Mouse (Mus musculus): ENCODE data around the gene Xab2.
"Not testable (repeated sequence)": the region's sequence is repeated elsewhere in the genome, so short reads cannot be mapped to it uniquely, and the experiment has no call there.

Gene Xab2

DNA sequence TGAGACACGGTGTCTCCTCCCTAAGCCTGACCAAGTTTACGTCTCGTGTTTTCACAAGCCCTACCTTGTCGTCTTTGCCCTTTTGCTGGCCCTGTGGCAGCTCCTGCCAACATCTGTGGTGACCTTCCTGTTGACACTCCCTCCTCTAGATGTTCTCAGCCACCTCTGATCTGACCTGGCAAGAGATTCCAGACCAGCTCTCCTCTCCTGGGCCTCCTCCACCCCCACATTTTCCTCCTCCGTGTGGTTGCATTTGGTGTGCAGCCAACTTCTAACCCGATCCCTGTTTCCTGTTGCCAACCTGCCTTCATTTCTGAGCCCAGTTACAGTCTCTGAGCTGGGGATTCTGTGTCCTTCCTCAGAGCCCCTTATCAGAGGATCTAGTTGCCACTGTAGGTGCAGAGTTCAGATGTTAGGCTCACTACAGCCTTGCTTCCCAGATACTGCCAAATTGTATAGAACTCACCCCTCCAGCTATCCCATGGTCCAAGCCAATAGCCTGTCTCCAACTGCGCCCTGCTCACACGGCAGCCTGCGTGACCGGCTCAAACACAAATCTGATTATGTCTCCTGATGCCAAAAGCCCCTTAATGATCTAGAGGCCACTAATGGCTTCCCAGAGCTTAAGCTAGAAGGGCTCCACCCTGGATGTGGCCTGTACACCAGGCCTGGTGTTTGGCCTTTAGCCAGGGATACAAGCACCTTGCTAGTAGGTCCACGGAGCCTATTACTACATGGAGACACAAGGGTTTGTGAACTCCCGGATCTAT is 11.9 kb downstream of the Xab2 start:
- peak; percentile 41 for DNase-seq (ENCODE audit: low read depth, low spot score)

DNA sequence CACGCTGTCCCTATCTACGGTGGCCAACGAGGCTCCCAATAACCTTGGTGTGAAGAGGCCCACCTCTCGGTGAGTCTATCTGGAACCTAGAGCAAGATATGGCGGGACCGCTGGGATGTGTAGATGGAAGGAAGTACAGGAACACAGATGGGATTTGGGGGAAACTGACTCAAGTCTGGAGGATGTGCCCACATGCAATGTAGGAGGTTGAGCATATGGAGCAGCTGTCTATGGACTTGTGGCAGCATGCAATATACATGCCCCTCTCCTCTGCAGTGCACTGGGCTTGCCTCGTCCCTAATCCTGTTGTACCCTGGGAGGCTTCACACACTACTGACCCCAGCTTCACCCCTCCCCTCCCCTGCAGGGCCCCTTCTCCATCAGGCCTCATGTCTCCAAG is 13.3 kb downstream of the Xab2 start:
- peak; percentile 70 for DNase-seq (ENCODE audit: low read depth, low spot score)

DNA sequence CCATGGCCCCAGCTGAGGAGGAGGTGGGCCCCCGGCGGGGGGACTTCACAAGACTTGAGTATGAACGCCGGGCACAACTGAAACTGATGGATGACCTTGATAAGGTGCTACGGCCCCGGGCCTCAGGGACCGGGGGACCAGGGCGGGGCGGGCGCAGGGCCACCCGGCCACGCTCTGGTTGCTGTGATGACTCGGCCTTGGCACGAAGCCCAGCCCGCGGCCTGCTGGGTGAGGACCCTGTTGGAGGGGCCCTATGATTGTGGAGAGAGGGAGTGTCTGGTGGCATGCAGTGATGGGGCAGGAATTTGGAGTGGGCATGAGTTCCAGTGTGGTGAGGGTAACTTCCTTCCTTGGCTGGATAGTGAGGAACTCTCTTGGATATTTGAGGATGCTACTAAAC is 14.5 kb downstream of the Xab2 start:
- DNase-seq (ENCODE audit: low read depth, low spot score): no peak

DNA sequence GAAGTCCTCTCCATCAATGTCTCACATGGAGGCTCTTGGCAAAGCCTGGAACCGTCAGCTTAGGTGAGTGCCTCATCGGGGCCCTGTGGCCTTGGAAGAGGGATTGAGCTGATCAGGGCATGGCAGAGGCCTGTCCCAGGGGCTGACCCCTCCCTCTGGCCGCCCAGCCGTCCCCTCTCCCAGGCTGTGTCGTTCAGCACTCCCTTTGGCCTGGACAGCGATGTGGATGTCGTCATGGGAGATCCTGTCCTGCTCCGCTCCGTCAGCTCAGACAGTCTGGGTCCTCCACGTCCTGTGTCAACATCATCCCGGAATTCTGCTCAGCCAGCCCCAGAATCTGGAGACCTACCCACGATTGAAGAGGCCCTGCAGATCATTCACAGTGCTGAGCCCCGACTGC is 17.7 kb downstream of the Xab2 start:
- no peak for DNase-seq (ENCODE audit: low read depth, low spot score)

DNA sequence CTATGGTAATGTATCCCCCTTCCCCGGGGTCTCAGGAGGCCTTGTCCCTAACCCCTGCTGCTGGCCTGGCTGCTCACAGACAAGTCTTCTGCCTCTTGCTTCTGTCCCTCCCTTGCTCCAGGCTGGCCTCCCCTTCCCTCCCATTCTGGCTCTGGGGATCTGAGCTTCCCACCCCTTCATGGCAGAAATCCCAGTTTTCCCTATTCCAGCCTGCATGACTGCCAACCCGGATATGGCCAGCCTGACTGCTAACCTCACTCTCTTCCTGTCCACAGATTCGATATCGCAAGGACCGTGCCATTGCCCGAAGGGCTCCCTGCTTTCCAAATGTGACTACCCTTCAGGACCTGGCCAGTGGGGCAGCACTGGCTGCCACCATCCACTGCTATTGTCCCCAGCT is 20.7 kb downstream of the Xab2 start:
- DNase-seq (ENCODE audit: low read depth, low spot score): no peak

DNA sequence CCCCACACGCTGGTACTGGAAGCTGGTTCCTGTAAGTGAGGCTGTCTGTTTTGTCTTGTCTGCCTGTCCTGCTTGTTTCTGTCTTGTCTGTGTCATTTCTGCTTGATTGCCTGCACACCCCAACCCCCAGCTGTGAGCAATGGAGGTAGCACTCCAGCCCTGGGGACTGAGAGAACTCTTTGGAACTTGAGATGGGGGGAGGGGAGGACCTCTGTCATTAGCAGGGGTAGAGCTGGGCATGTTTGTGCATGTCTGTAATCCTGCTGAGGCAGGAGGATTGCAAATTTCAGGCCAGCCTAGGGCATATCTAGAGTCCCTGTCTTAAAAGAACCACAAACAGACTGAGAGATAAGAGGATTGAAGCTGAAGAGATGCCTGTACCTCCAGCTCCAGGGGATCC is 21.9 kb downstream of the Xab2 start:
- no peak for DNase-seq (ENCODE audit: low read depth, low spot score)

DNA sequence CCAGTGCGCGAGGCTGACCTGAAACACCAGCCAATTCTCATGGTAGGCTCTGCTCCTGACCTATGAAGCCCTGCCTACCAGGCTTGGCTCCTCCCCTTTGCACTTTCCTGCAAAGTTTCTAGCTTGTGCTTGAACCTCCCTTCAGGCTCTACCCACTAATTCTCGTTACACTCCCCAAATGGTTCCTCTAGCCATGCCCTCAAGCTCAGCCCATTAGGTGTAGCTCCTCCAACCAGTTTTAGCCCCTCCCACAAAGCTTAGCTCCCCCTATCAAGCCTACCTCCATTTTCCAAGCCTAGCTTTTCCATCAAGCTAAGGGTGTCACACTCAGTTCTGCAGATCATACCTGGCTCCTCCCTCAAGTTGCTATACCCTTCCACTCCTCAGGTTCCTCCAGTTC is 23.1 kb downstream of the Xab2 start:
- DNase-seq (ENCODE audit: low read depth, low spot score): no peak

DNA sequence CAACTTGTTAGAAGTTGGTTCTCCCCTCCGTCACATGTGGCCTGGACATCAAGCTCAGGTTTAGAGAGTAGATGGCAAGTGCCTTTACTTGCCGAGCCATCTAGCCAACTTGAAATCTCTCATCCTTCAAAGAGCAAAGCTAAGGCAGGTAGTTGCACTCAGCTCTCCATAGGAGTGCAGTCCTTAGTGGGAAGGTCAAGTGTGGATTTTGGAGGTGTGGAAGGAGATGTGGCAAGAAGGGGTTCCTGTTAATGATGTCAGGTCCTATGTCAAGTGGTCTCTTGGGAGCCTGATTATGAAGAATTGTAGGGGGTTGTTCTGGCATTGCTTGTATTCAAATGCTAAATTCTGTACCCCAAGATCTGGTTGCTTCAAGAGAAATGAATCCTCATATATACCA is 26.6 kb downstream of the Xab2 start:
- DNase-seq (ENCODE audit: low read depth, low spot score): no peak

DNA sequence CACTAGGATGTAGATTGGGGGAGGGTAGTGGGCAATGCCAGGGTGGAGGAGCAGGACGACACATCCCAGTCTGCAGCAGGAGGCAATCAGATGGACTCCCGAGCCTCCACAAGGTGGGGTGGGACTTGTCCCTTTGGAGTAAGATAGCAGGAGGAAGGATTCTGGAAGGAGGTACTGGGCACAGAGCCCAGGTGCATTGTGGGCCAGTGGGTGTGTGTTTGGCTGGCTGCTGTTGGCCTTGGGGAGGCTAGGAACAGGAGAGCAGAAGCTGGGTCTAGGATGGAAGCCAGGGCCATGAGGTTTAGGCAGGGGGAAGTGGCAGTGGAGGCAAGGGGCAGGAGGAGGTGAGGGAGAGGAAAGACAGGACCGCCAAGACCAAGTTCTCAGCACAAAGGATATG is 27.6 kb downstream of the Xab2 start:
- peak; percentile 54 for DNase-seq (ENCODE audit: low read depth, low spot score)

DNA sequence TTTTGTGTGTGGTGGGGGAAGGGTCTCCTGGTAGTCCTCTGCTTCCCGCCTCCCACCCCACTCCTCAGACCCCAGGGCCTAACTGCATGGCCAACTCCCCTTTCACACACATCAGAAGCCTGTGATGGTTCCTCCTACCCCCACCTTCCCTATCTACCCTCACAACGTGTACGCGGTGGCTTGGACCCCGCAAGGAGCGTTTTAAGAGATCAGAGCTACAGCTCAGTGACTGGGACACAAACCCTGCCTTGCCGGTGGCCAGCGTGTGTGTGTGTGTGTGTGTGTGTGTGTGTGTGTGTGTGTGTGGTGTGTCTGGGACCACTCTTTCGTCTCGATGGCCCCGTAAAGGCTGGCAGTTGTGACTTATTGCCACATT is 32.9 kb downstream of the Xab2 start:
- no peak for DNase-seq (ENCODE audit: low read depth, low spot score)

DNA sequence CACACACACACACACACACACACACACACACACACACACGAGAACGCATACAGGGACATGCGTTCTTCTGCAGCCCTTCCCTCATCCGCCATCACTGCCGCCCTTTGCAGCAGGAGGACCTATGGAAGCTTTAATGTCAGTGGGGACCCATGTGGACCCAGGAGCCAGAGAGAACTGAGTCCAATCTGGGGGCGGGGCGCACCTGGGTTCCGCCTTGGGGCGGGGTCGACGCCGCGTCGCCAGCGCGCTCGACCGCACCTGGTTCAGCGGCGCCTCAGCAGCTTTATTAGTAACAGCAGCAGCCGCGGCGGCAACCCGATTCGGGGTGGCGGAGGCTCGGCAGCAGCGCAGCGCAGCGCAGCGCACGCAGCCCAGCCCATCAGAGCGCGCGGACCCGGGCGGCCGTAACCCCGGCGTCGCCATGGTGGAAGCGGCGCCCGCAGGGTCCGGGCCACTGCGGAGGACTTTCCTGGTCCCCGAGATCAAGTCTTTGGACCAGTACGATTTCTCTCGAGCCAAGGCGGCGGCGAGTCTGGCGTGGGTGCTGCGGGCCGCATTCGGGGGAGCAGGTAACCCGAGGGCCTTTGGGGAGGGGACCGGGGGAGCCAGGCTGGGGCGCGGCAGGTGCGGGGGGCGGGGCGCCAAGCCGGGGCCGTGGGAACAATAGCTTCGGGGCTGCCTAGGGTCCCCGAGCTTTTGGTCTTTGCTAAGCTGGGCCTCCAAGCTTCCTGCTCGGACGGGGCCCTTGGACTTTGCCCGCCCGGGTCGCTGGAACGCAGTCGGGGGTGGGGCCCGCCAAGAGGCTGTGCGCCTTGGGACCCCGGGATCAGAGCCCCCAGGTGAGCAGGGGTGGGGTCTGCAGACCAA is 33.5 kb downstream of the Xab2 start:
- DNase-seq (ENCODE audit: low read depth, low spot score): peak; percentile 84

DNA sequence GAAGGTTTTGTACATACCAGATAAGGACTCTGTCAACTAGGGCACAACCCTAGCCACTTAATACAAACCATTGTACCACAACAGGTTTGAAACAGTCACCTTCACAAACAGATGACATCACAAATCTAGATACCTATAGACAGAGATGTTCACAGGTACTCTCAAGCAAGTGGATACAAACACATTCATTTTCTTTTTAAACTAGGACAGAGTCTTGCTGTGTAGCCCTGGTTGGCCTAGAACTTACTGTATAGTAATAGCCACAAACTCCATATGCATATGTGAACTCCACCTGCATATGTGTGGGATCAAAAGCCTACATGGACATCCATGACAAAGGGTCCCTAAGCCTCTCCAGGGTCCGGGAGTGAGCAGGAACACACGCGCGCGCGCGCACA is 34.1 kb downstream of the Xab2 start, which contains the start of gene Camsap3:
Gene Camsap3, plus strand, starts transcription at position 301 of the 398 bp plus-strand sequence.
- DNase-seq (ENCODE audit: low read depth, low spot score): no peak

DNA sequence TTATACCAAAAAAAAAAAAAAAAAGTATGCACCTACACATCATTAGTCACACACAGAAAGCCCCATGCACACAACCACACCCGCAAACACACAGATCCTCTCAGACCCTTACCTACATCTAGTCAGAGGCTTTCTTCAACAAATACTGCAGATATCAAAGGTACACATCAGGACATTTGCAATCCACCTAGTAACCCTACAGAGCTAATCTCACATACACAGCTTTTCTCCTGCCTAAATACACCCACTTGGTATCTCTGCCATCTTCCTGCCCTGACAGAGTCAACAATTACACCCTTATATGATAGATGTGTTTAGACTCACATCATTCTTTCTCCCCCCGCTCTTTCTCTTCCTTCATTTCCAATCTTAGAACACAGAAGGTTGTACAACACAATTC is 34.7 kb downstream of the Xab2 start:
- no peak for DNase-seq (ENCODE audit: low read depth, low spot score)

DNA sequence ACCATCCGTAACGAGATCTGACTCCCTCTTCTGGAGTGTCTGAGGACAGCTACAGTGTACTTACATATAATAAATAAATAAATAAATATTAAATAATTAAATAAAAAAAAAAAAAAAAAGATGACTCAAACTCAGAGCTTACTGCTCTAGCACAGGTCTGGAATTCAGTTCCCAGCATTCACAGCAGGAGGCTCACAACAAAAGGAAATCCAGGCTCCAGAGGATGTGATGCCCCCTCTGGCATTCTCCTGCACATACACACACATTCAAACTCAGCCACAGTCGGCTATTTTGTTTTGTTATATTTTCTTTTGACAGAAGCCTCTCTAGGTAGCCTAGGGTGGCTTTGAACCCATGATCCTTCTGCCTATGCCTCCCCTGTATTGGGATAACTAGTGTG is 39.2 kb downstream of the Xab2 start:
- not testable (repeated sequence) for DNase-seq (ENCODE audit: low read depth, low spot score)

DNA sequence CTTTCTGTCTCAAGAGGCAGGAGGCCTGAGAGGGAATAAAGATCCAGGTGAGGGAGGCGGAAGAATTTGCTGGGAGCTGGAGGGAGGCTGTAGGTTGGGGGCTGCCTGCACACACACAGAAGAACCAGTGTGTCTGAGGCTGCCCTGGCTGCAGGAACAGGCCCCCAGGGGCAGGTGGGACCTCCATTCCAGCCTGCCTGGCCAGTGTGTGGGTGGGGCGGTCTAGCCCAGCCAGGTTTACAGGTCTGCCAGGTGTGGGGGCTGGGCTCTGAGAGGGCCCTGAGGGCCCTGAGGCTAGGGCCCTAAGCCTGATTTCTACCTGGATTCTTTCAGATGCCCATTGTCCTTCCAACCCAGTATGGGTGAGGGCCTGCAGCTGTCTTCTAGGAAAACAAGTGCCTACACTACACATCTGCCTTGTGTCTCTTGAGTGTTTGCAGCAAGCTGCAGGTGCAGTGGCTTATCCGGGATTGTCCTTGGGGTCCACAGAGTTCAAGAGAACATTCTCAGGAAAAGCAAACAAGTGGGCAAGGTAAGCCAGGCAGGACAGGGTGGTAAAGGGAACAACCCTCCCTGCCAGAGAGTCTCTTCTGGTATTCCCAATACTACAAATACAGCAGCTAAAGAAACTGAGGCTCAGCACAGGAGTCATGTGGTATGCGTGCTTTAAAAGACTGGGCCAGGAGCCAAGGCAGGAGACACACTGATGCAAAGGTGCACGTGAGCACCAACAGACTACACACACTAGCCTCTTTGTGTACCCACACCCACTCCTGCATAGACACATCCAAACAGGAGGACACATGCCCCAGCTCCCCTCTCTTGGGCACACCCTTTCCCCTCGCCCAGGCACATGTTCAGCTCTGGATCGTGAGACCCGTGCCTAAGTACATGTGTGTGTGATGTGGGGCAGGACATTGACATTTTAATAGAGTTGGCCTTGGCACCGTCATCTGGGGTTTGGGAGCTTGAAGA is 41.4 kb downstream of the Xab2 start:
- DNase-seq (ENCODE audit: low read depth, low spot score): no peak

DNA sequence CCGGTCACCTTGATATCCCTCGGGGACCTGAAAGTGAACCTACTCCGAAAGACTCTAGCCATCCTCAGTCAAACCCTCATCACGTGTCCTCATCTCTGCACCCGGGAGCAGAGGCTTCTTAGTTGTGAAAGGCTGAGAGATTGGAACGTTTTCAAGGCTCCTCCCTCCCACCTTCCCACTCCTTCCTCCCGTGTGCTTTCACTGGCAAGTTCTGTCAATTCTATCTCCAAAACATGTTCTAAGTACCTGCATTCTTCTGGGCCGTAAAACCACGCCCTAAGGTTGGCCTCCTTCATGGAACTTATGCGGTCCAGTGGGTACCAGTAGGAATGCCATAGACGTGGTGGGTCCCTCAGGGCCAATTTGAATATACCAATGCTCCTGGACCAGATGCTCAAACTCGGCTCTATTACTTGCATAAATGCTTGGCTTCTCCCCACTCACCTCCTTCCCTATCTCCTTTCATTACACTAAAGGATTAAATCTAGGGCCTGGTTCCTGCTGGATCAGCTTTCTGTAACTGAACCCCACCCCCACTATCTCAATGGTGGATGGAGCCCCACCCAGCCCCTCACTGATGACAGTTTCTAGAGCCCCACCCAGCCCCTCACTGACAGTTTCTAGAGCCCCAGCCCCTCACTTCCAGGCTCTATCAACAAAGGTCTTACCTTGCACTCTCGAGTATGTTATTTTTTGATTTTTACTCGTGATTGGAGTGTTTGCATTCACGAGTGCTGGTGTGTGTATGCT is 44.7 kb downstream of the Xab2 start:
- DNase-seq (ENCODE audit: low read depth, low spot score): no peak

DNA sequence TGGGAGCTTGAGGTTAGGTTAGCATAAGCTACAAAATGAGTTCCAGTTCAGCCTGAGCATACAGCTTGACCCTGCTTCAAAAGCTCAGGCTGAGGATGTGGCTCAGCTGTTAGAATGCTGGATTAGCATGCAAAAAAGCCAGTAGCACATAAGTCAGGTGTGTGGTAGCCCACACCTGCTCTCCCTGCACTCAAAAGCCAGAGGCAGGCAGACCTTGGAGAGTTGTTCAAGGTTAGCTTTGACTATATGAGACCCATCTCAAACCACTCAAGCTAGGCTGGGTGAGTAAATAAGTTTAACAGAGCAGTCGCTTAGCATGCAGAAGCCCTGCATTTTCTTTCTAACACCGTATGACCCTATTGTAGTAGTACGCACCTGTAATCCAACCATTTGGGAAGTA is 46.6 kb downstream of the Xab2 start:
- no peak for DNase-seq (ENCODE audit: low read depth, low spot score)

DNA sequence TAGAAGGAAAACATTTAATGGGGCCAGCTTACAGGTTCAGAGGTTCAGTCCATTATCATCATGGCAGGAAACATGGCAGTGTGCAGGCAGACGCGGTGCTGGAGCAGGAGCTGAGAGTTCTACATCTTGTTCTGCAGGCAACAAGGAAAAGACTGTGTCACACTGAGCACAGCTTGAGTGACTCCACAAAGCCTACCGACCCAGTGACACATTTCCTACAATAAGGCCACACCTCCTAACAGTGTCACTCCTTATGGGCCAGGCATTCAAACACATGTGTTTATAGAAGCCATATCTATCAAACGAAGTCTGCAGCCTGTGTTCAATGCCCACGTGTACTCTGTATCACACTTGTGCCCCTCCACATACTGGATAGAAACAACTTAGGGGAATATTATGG is 51.3 kb downstream of the Xab2 start:
- no peak for DNase-seq (ENCODE audit: low read depth, low spot score)

DNA sequence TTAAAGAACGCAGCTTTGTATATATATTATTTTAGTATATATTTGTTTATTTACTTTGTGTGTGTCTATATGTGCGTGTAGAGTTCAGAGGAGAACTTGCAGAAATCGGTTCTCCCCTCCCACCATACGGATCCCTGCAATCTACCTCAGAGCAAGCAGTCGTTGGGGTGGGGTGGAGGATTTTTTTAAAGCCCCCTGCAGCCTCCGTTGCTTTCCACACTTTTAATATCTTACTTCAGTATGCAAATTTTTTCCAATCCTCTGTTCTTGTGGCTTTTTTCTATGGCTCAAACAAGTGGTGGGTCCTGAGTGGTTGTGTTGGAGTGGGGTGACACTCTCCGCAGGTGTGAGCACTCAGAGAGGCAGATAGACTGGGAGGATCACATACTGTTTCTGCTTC is 52.7 kb downstream of the Xab2 start:
- DNase-seq (ENCODE audit: low read depth, low spot score): no peak

DNA sequence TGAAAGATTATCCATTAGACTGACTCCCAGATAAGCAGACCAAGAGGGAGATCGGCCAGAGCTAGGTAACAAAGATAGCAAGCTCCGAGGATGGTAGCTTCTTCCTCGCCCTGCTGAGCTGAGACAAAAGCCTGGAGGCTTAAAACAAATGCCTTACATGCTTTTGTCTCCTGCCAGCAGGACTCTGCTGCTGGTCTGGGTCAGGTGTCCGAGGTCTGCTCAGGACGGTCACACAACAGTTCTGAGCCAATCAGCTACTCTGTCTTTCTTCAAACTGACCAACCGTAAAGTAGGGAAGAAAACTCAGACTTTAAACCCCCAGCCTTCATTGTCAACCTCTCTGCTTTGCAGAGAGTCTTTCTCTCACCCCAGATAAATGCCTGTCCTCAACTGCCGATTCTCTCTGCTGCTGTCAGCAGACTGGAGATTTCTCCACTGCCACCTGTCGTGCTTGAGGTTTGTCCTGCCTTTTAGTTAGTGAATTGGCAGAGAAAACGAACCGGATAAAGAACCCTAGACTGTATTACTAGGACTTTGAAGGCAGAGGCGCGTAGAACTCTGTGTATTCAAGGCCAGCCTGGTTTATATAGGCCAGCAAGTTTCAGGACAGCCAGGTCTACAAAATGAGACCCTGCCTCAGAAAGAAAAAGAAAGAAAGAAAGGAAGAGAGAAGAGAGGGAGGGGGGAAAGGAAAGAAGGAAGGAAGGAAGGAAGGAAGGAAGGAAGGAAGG is 53.3 kb downstream of the Xab2 start, which contains the start of gene C330021F23Rik:
Gene C330021F23Rik, plus strand, starts transcription at position 350 of the 731 bp plus-strand sequence.
- DNase-seq (ENCODE audit: low read depth, low spot score): no peak
